Mouse (Mus musculus): ENCODE measurements around the gene Zfp54. TPM values are rescaled to one million over a fixed set of nuclear protein-coding genes. Genes with fewer than 3 reads are reported as not detected.

Gene Zfp54
- polyA plus RNA-seq, 1 experiment, result 1.6 TPM

Other genes starting within 250 kb of the Zfp54 start
- gene Vmn1r234, start 197.1 kb upstream of the Zfp54 start, polyA plus RNA-seq (2012; rRNA removed), result not detected in 2 replicates
- gene Vmn1r235, start 166.8 kb upstream of the Zfp54 start, polyA plus RNA-seq (2012; rRNA removed), result not detected in 2 replicates
- gene Vmn1r236, start 140.3 kb upstream of the Zfp54 start, polyA plus RNA-seq (2012; rRNA removed), result not detected in 2 replicates
- gene Vmn1r237, start 111.4 kb upstream of the Zfp54 start, polyA plus RNA-seq (2012; rRNA removed), result not detected in 2 replicates
- 0.49 and 0.53 TPM in 2 replicates for gene Zfp677, start 39.5 kb upstream of the Zfp54 start, polyA plus RNA-seq (2012; rRNA removed)
- gene Zfp51, start 27.1 kb downstream of the Zfp54 start, polyA plus RNA-seq (2012; rRNA removed), result 1.2 and 1.6 TPM in 2 replicates
- gene Zfp53, start 65.8 kb downstream of the Zfp54 start, polyA plus RNA-seq (2012; rRNA removed), result 2.0 and 2.5 TPM in 2 replicates
- gene Zfp52, start 112.3 kb downstream of the Zfp54 start, polyA plus RNA-seq (2012; rRNA removed), result 1.4 TPM in 2 replicates
- gene Zfp948, start 143.8 kb downstream of the Zfp54 start, polyA plus RNA-seq (2012; rRNA removed), result 1.8 and 1.9 TPM in 2 replicates
- gene Zfp983, start 227.4 kb downstream of the Zfp54 start, polyA plus RNA-seq (2012; rRNA removed), result 0.74 and 0.78 TPM in 2 replicates